Mouse (Mus musculus) lung, postnatal 0 days (tissue): Measurements from ENCODE around the gene Asrgl1.

ENCODE experiments used
- CTCF ChIP-seq: IDR thresholded peaks from 2 replicates; pipeline ENCODE4 v1.5.1; 2016; ENCODE audit warnings: antibody characterized with exemption, mild to moderate bottlenecking
- EP300 ChIP-seq: IDR thresholded peaks from 2 replicates; pipeline ENCODE4 v1.6.1; 2016; ENCODE audit warnings: antibody characterized with exemption, mild to moderate bottlenecking, control low read depth

GRCm38 (mm10) chr19:9067292-9067691 is 68.1 kb downstream of the Asrgl1 start:
- no peak for TF ChIP-seq CTCF
- no peak for TF ChIP-seq EP300
